Mouse (Mus musculus) small intestine, adult 2 months (tissue): ENCODE results near the gene Aebp1. TPM values are rescaled to one million over a fixed set of nuclear protein-coding genes. Genes with fewer than 3 reads are reported as not detected.

Experiments used
- H3K27ac ChIP-seq: fragments of 200-500 bp; 2 replicates; pipeline ENCODE4 v1.5.1; 2012; ENCODE audit warnings: low read depth, low read length, control low read depth, inconsistent platforms; ENCODE audit not compliant: insufficient read depth
- H3K27me3 ChIP-seq: fragments of 200-500 bp; 2 replicates; pipeline ENCODE4 v1.6.1; 2012; ENCODE audit warnings: mild to moderate bottlenecking, moderate library complexity, low read length, inconsistent platforms; ENCODE audit not compliant: control insufficient read depth, insufficient read depth
- H3K36me3 ChIP-seq: fragments of 200-500 bp; 2 replicates; pipeline ENCODE4 v1.6.1; 2012; ENCODE audit warnings: mild to moderate bottlenecking, low read length, control low read depth, inconsistent platforms; ENCODE audit not compliant: control insufficient read depth, insufficient read depth
- H3K4me1 ChIP-seq: fragments of 200-500 bp; 2 replicates; pipeline ENCODE4 v1.6.1; 2012; ENCODE audit warnings: low read length, inconsistent platforms, mixed read lengths; ENCODE audit not compliant: control insufficient read depth, insufficient read depth, insufficient read length
- H3K4me3 ChIP-seq: fragments of 200-500 bp; 2 replicates; pipeline ENCODE4 v1.5.1; 2012; ENCODE audit warnings: low read depth, mild to moderate bottlenecking, control low read depth, inconsistent platforms, low read length, moderate library complexity
- CTCF ChIP-seq: fragments of 200-500 bp; IDR thresholded peaks from 2 replicates; pipeline ENCODE4 v1.5.1; 2012; ENCODE audit warnings: low read depth, mild to moderate bottlenecking, control low read depth, inconsistent platforms, low read length, moderate library complexity, mixed read lengths; ENCODE audit not compliant: insufficient replicate concordance, insufficient read length; ENCODE audit errors: extremely low read depth
- POLR2A ChIP-seq: fragments of 200-500 bp; IDR thresholded peaks from 2 replicates; pipeline ENCODE4 v1.6.1; 2012; ENCODE audit warnings: low read depth, mild to moderate bottlenecking, control low read depth, inconsistent platforms, low read length, moderate library complexity
- WGBS: fragments of 180-500 bp; shearing (Covaris S2); methylation state at CpG from one replicate; pipeline ENCODE4 v1.1.7; 2018; 5-methylcytosine and 5-hydroxymethylcytosine counted together
- polyA plus RNA-seq: library from polyadenylated mRNA; depleted of rRNA; stranded (reverse); fragments of >200 nt; gene quantifications from 2 replicates; pipeline ENCODE4 v1.2.3, GENCODE M21; 2012

The Aebp1 gene
- polyA plus RNA-seq, 1 experiment, result 14.2 TPM

- no peaks in the 10 kb centered on the region for H3K27me3 ChIP-seq
- no peaks in the 10 kb centered on the region for H3K36me3 ChIP-seq
- no peak overlapping the region for H3K4me3 ChIP-seq
- 65% methylated on average over 3 of the region's 3 CpGs for WGBS
- peaks cover 29% of the 10 kb centered on the region for H3K4me1 ChIP-seq
- no peak overlapping the region for H3K27ac ChIP-seq
- TF ChIP-seq CTCF (no peak), POLR2A (no peak)
Measured at GRCm38 (mm10) chr11:5901320-5901719, 39.6 kb downstream of the Aebp1 start.

DNA sequence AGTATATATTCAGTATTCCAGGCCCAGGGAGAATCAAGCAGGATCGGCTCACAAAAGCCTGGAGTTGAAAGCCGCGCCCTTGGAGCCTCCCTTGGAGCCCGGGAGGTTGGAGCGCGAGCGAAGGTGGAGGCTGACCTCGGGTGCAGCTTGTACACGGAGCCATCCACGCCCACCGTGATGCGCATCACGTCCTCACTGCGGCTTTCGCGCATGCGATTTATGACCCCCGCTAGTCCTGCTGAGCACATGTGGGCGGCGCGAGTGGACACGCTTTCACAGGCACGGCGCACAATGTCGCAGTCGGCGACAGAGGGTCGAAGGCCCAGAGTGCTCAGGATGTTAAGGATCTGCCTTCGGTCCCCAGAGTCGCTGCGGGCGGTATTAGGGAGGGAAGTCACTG, 40.2 kb downstream of the Aebp1 start:
- peak overlapping the region; percentile 36 for H3K4me3 ChIP-seq
- no peaks in the 10 kb centered on the region for H3K27me3 ChIP-seq
- H3K36me3 ChIP-seq, result no peaks in the 10 kb centered on the region
- TF ChIP-seq POLR2A, result no peak
- TF ChIP-seq CTCF, result no peak
- WGBS, result 12% methylated on average over 32 of the region's 32 CpGs
- H3K27ac ChIP-seq, result no peak overlapping the region
- H3K4me1 ChIP-seq, result peaks cover 27% of the 10 kb centered on the region

DNA sequence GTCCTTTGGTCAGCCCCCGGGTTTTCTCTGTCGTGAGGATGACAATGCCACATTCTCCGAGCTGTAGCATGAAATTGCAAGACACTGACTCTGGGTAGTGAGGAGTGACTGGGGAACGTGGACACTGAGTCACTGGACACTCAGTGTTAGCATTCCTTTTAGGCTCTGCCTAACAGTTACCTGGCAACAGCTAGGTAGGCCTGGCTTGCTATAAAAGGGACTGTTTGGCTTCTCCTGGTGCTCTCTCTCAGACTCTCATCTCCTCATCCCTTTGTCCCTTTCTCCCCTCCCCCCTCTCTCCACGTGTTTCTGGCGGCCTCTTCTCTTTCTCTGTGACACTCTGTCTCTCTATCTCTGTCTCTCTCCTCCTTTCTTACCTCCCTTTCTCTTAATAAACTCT, 40.6 kb downstream of the Aebp1 start:
- Histone ChIP-seq H3K27ac (no peak overlapping the region), H3K4me1 (peaks cover 23% of the 10 kb centered on the region), H3K27me3 (no peaks in the 10 kb centered on the region), H3K4me3 (peak overlapping the region; percentile 36; the same call in 1 of the 2 replicates), H3K36me3 (no peaks in the 10 kb centered on the region)
- TF ChIP-seq POLR2A (no peak), CTCF (no peak)
- WGBS, result 42% methylated on average over 6 of the region's 6 CpGs

DNA sequence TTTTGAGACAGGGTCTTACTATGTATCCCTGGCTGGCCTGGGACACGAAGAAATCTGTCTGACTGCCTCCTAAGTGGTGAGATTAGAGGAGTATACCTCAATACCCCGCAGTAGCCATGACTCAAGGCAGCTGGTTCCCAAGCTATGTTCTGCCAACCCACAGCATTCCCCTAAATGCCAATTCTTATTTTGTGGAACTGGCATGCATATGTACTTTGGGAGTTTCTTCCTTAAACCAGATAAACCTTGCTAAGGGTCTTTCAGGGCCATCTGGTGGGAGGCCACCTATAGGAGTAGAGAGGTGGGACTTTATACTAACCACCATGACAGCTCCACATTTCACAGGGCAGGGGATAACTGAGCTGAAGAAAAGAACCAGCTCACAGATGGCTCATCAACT, 42.1 kb downstream of the Aebp1 start:
- WGBS, result 82% methylated on average over 2 of the region's 2 CpGs

DNA sequence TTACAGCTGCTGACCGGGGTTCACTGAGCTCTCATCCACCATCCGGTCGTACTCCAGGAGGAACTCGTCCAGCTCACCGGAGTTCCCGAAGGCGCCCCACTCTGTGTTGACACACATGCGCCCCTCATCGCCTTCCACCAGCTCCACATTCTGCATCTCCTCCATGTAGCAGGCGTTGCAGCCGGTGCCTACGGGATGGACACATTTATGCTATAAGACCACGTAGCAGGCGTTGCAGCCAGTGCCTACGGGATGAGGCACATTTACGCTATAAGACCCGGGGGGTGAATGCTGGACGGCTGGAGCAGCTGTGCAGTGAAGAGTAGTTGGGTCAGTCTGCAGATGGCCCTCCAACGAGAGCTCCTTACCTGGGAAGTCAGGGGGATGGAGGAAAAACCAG, 42.6 kb downstream of the Aebp1 start:
- TF ChIP-seq POLR2A (no peak), CTCF (no peak)
- peaks cover 8% of the 10 kb centered on the region for H3K4me1 ChIP-seq
- WGBS, result 87% methylated on average over 19 of the region's 19 CpGs
- H3K27me3 ChIP-seq, result no peaks in the 10 kb centered on the region
- H3K36me3 ChIP-seq, result no peaks in the 10 kb centered on the region
- no peak overlapping the region for H3K27ac ChIP-seq
- no peak overlapping the region for H3K4me3 ChIP-seq

More for the DNA sequence above, 42.1 kb downstream of the Aebp1 start:
- Histone ChIP-seq H3K36me3 (no peaks in the 10 kb centered on the region), H3K4me1 (peaks cover 9% of the 10 kb centered on the region), H3K4me3 (no peak overlapping the region), H3K27me3 (no peaks in the 10 kb centered on the region), H3K27ac (no peak overlapping the region)
- no peak for TF ChIP-seq POLR2A
- no peak for TF ChIP-seq CTCF

DNA sequence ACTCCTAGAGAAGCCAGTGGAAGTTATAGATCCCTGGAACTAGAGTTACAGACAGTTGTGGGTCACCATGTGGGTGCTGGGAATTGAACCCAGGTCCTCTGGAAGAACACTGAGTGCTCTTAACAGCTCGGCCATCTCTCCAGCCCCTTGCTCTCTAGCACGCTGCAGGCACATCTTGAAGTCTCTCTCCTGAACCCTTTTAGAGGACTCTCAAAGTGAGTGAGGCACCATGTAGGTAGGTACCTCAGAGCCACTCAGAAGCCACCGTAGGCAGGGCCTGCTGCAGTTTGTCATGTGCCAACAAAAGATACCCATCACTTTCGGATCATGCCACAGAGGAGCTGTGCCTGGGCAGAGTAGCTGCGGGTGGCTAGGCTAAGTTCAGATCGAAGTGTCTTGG, 43.1 kb downstream of the Aebp1 start:
- peaks cover 8% of the 10 kb centered on the region for H3K4me1 ChIP-seq
- H3K36me3 ChIP-seq, result no peaks in the 10 kb centered on the region
- no peak overlapping the region for H3K27ac ChIP-seq
- no peak for TF ChIP-seq CTCF
- no peak for TF ChIP-seq POLR2A
- no peak overlapping the region for H3K4me3 ChIP-seq
- 86% methylated on average over 6 of the region's 6 CpGs for WGBS
- no peaks in the 10 kb centered on the region for H3K27me3 ChIP-seq

DNA sequence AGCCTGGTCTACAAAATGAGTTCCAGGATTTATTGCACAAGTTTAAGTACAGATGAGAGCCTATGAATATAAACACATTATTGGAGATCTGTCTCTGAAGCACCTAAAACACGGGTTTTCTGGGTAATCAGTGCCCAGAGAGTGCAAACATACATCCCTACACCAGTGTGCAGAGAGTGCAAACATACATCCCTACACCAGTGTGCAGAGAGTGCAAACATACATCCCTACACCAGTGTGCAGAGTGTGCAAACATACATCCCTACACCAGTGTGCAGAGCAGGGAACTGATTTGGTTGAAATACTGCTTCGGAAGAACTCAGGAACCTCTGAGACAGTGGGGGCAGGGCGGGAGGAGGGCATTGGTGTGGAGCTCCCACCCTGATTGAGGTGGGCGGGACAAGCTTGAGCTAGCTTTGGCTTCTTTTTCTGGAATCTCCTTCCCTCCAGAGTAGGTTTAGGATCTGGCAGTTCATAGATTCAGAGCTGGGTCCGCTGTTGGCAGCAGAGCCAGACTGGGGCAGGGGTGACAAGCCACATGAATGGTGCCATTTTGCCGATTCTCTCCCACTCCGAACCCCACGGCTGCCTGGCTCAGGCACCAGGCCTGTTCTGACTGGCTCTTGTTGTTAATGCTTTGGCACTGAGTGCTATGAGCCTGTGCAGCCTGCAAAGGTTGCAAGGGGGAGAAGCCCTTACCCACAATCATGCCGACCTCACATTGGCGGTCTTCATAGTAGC, 44.2 kb downstream of the Aebp1 start:
- Histone ChIP-seq H3K27me3 (no peaks in the 10 kb centered on the region), H3K4me1 (peaks cover 8% of the 10 kb centered on the region), H3K27ac (no peak overlapping the region), H3K36me3 (no peaks in the 10 kb centered on the region), H3K4me3 (no peak overlapping the region)
- 86% methylated on average over 10 of the region's 10 CpGs for WGBS
- TF ChIP-seq POLR2A (no peak), CTCF (no peak)
